Mouse (Mus musculus): Measurements from ENCODE around the gene 1110032A03Rik. TPM values are rescaled to one million over a fixed set of nuclear protein-coding genes. Genes with fewer than 3 reads are reported as not detected.
A peak's percentile ranks its signal among the peaks of the same experiment; 100 is the strongest.

1110032A03Rik gene
- polyA plus RNA-seq, 1 experiment from 2014 or later = 37.8 TPM

- Histone ChIP-seq H3K4me1 (ENCODE audit: control insufficient read depth, insufficient read depth, low read length) (0 out of 2 replicates have a peak, but pooled peaks cover 6% of the 10 kb centered on the region), H3K9me3 (ENCODE audit: control insufficient read depth, low read depth, low read length) (no peaks in the 10 kb centered on the region), H3K27me3 (ENCODE audit: control insufficient read depth, insufficient read depth, low read length) (no peaks in the 10 kb centered on the region), H3K4me2 (replicated peaks; ENCODE audit: low read depth, low read length) (peak within 1 kb of the TSS; percentile 57), H3K36me3 (ENCODE audit: control insufficient read depth, insufficient read depth, low read length) (no peaks in the 10 kb centered on the region), H3K9ac (replicated peaks; ENCODE audit: low read depth, low read length) (no peak within 1 kb of the TSS), H3K27ac (ENCODE audit: low read length) (peak within 1 kb of the TSS; percentile 2; the same call in 1 of the 2 replicates), H3K4me3 (ENCODE audit: low read depth, low read length) (peak within 1 kb of the TSS; percentile 18)
- WGBS = 10% methylated on average over 36 of the region's 36 CpGs
- peak; percentile 99 for ATAC-seq (ENCODE audit: insufficient number of reproducible peaks, insufficient read depth, low FRiP score, low read depth)
These were observed 36.1 kb downstream of the 1110032A03Rik start, which contains the start of gene Dixdc1 for GRCm38 (mm10) chr9:50738914-50739870. TSS of gene Dixdc1 (minus strand) at chr9:50739517.

- 0 out of 2 replicates have a peak, but pooled peaks cover 6% of the 10 kb centered on the region for H3K4me1 ChIP-seq (ENCODE audit: control insufficient read depth, insufficient read depth, low read length)
- H3K4me2 ChIP-seq (replicated peaks; ENCODE audit: low read depth, low read length) = no peak overlapping the region
- no peaks in the 10 kb centered on the region for H3K27me3 ChIP-seq (ENCODE audit: control insufficient read depth, insufficient read depth, low read length)
- 5% methylated on average over 9 of the region's 9 CpGs for WGBS
- no peak overlapping the region for H3K9ac ChIP-seq (replicated peaks; ENCODE audit: low read depth, low read length)
- H3K36me3 ChIP-seq (ENCODE audit: control insufficient read depth, insufficient read depth, low read length) = no peaks in the 10 kb centered on the region
- H3K9me3 ChIP-seq (ENCODE audit: control insufficient read depth, low read depth, low read length) = no peaks in the 10 kb centered on the region
- no peak for ATAC-seq (ENCODE audit: insufficient number of reproducible peaks, insufficient read depth, low FRiP score, low read depth)
- no peak overlapping the region for H3K27ac ChIP-seq (ENCODE audit: low read length)
- H3K4me3 ChIP-seq (ENCODE audit: low read depth, low read length) = no peak overlapping the region
These were observed 40.3 kb downstream of the 1110032A03Rik start for GRCm38 (mm10) chr9:50734989-50735388.

- no peaks in the 10 kb centered on the region for H3K4me1 ChIP-seq (ENCODE audit: control insufficient read depth, insufficient read depth, low read length)
- H3K27ac ChIP-seq (ENCODE audit: low read length) = no peak overlapping the region
- 25% methylated on average over 4 of the region's 4 CpGs for WGBS
- no peak for ATAC-seq (ENCODE audit: insufficient number of reproducible peaks, insufficient read depth, low FRiP score, low read depth)
- no peak overlapping the region for H3K9ac ChIP-seq (replicated peaks; ENCODE audit: low read depth, low read length)
- no peak overlapping the region for H3K4me2 ChIP-seq (replicated peaks; ENCODE audit: low read depth, low read length)
- no peaks in the 10 kb centered on the region for H3K27me3 ChIP-seq (ENCODE audit: control insufficient read depth, insufficient read depth, low read length)
- H3K9me3 ChIP-seq (ENCODE audit: control insufficient read depth, low read depth, low read length) = no peaks in the 10 kb centered on the region
- no peaks in the 10 kb centered on the region for H3K36me3 ChIP-seq (ENCODE audit: control insufficient read depth, insufficient read depth, low read length)
- H3K4me3 ChIP-seq (ENCODE audit: low read depth, low read length) = no peak overlapping the region
These were observed 42.8 kb downstream of the 1110032A03Rik start for GRCm38 (mm10) chr9:50732560-50732959.

- Histone ChIP-seq H3K4me1 (ENCODE audit: control insufficient read depth, insufficient read depth, low read length) (no peaks in the 10 kb centered on the region), H3K27me3 (ENCODE audit: control insufficient read depth, insufficient read depth, low read length) (no peaks in the 10 kb centered on the region), H3K4me3 (ENCODE audit: low read depth, low read length) (no peak overlapping the region), H3K4me2 (replicated peaks; ENCODE audit: low read depth, low read length) (no peak overlapping the region), H3K27ac (ENCODE audit: low read length) (no peak overlapping the region), H3K9ac (replicated peaks; ENCODE audit: low read depth, low read length) (no peak overlapping the region), H3K36me3 (ENCODE audit: control insufficient read depth, insufficient read depth, low read length) (no peaks in the 10 kb centered on the region), H3K9me3 (ENCODE audit: control insufficient read depth, low read depth, low read length) (no peaks in the 10 kb centered on the region)
- no peak for ATAC-seq (ENCODE audit: insufficient number of reproducible peaks, insufficient read depth, low FRiP score, low read depth)
- WGBS = 35% methylated on average over 4 of the region's 4 CpGs
These were observed 45.7 kb downstream of the 1110032A03Rik start for GRCm38 (mm10) chr9:50729600-50729999.

GRCm38 (mm10) chr9:50727925-50728651 lies 47.2 kb downstream of the 1110032A03Rik start:
- under 1% methylated on average over 45 of the region's 45 CpGs for WGBS
- H3K4me1 ChIP-seq (ENCODE audit: control insufficient read depth, insufficient read depth, low read length) = peaks cover 5% of the 10 kb centered on the region; the same call in 1 of the 2 replicates

GRCm38 (mm10) chr9:50727171-50727924 lies 48.0 kb downstream of the 1110032A03Rik start:
- no peak overlapping the region for H3K27ac ChIP-seq (ENCODE audit: low read length)
- peak; percentile 25; the same call in 1 of the 2 replicates for ATAC-seq (ENCODE audit: insufficient number of reproducible peaks, insufficient read depth, low FRiP score, low read depth)
- peak overlapping the region; percentile 79 for H3K4me2 ChIP-seq (replicated peaks; ENCODE audit: low read depth, low read length)
- no peaks in the 10 kb centered on the region for H3K27me3 ChIP-seq (ENCODE audit: control insufficient read depth, insufficient read depth, low read length)
- no peaks in the 10 kb centered on the region for H3K36me3 ChIP-seq (ENCODE audit: control insufficient read depth, insufficient read depth, low read length)
- 6% methylated on average over 30 of the region's 30 CpGs for WGBS
- peak overlapping the region; percentile 39 for H3K9ac ChIP-seq (replicated peaks; ENCODE audit: low read depth, low read length)
- peak overlapping the region; percentile 57 for H3K4me3 ChIP-seq (ENCODE audit: low read depth, low read length)
- no peaks in the 10 kb centered on the region for H3K9me3 ChIP-seq (ENCODE audit: control insufficient read depth, low read depth, low read length)
- peaks cover 10% of the 10 kb centered on the region; the same call in 1 of the 2 replicates for H3K4me1 ChIP-seq (ENCODE audit: control insufficient read depth, insufficient read depth, low read length)

More at GRCm38 (mm10) chr9:50727925-50728651, 47.2 kb downstream of the 1110032A03Rik start:
- Histone ChIP-seq H3K36me3 (ENCODE audit: control insufficient read depth, insufficient read depth, low read length) (no peaks in the 10 kb centered on the region), H3K9ac (replicated peaks; ENCODE audit: low read depth, low read length) (peak overlapping the region; percentile 39), H3K27ac (ENCODE audit: low read length) (no peak overlapping the region), H3K9me3 (ENCODE audit: control insufficient read depth, low read depth, low read length) (no peaks in the 10 kb centered on the region), H3K27me3 (ENCODE audit: control insufficient read depth, insufficient read depth, low read length) (no peaks in the 10 kb centered on the region), H3K4me2 (replicated peaks; ENCODE audit: low read depth, low read length) (peak overlapping the region; percentile 79), H3K4me3 (ENCODE audit: low read depth, low read length) (peak overlapping the region; percentile 57)
- peak; percentile 91 for ATAC-seq (ENCODE audit: insufficient number of reproducible peaks, insufficient read depth, low FRiP score, low read depth)

GRCm38 (mm10) chr9:50725921-50726590 lies 49.3 kb downstream of the 1110032A03Rik start:
- peaks cover 11% of the 10 kb centered on the region; the same call in 1 of the 2 replicates for H3K4me1 ChIP-seq (ENCODE audit: control insufficient read depth, insufficient read depth, low read length)
- H3K9me3 ChIP-seq (ENCODE audit: control insufficient read depth, low read depth, low read length) = no peaks in the 10 kb centered on the region
- no peak for ATAC-seq (ENCODE audit: insufficient number of reproducible peaks, insufficient read depth, low FRiP score, low read depth)
- no peak overlapping the region for H3K27ac ChIP-seq (ENCODE audit: low read length)
- no peak overlapping the region for H3K4me3 ChIP-seq (ENCODE audit: low read depth, low read length)
- H3K36me3 ChIP-seq (ENCODE audit: control insufficient read depth, insufficient read depth, low read length) = no peaks in the 10 kb centered on the region
- no peaks in the 10 kb centered on the region for H3K27me3 ChIP-seq (ENCODE audit: control insufficient read depth, insufficient read depth, low read length)
- H3K9ac ChIP-seq (replicated peaks; ENCODE audit: low read depth, low read length) = no peak overlapping the region
- 51% methylated on average over 8 of the region's 8 CpGs for WGBS
- H3K4me2 ChIP-seq (replicated peaks; ENCODE audit: low read depth, low read length) = no peak overlapping the region
